Mouse (Mus musculus) CH12.LX (cell line): ENCODE results near the gene Itga7.

Experiments
- CHD1 ChIP-seq: IDR thresholded peaks from 2 replicates; pipeline ENCODE4 v1.6.1; 2012; ENCODE audit warnings: low read depth, low read length, improper control_type of control experiment, inconsistent platforms
- EP300 ChIP-seq: IDR thresholded peaks from 2 replicates; pipeline ENCODE4 v1.6.1; 2011; ENCODE audit warnings: low read length, improper control_type of control experiment
- GABPA ChIP-seq: IDR thresholded peaks from 2 replicates; pipeline ENCODE4 v1.6.1; 2012; ENCODE audit warnings: low read depth, low read length, improper control_type of control experiment, inconsistent platforms; ENCODE audit not compliant: insufficient replicate concordance
- KAT2A ChIP-seq: IDR thresholded peaks from 2 replicates; pipeline ENCODE4 v1.6.1; 2012; ENCODE audit warnings: low read length, improper control_type of control experiment, inconsistent platforms; ENCODE audit not compliant: insufficient replicate concordance
- MAFK ChIP-seq: IDR thresholded peaks from 2 replicates; pipeline ENCODE4 v1.6.1; 2011; ENCODE audit warnings: low read length, improper control_type of control experiment; ENCODE audit not compliant: insufficient replicate concordance
- MAZ ChIP-seq: IDR thresholded peaks from 2 replicates; pipeline ENCODE4 v1.6.1; 2012; ENCODE audit warnings: low read depth, mild to moderate bottlenecking, inconsistent platforms, low read length, improper control_type of control experiment, moderate library complexity
- MEF2A ChIP-seq: IDR thresholded peaks from 2 replicates; pipeline ENCODE4 v1.6.1; 2014; ENCODE audit warnings: low read depth, mild to moderate bottlenecking, inconsistent platforms, low read length, improper control_type of control experiment, borderline replicate concordance
- POLR2A ChIP-seq: IDR thresholded peaks from 2 replicates; pipeline ENCODE4 v1.6.1; 2011; ENCODE audit warnings: low read depth, mild to moderate bottlenecking, improper control_type of control experiment, low read length
- RAD21 ChIP-seq: IDR thresholded peaks from 2 replicates; pipeline ENCODE4 v1.6.1; 2011; ENCODE audit warnings: low read depth, mild to moderate bottlenecking, low read length, improper control_type of control experiment, moderate library complexity
- TCF12 ChIP-seq: IDR thresholded peaks from 2 replicates; pipeline ENCODE4 v1.6.1; 2014; ENCODE audit warnings: low read depth, mild to moderate bottlenecking, inconsistent platforms, low read length, improper control_type of control experiment

- TF ChIP-seq MEF2A: no peak
- TF ChIP-seq POLR2A: no peak
- TF ChIP-seq MAFK: no peak
- TF ChIP-seq CHD1: no peak
- no peak for TF ChIP-seq RAD21
- TF ChIP-seq EP300: no peak
- no peak for TF ChIP-seq KAT2A
- TF ChIP-seq MAZ: no peak
- no peak for TF ChIP-seq GABPA
- TF ChIP-seq TCF12: no peak
Observed at GRCm38 (mm10) chr10:128960142-128960541, 26.5 kb downstream of the Itga7 start.
